In genomic region chr6:119478560-119479342, GRCm38 (mm10) we compare ENCODE assay signal across 8 mouse cellular contexts. TPM values are rescaled to one million over a fixed set of nuclear protein-coding genes. Genes with fewer than 3 reads are reported as not detected.
A peak's percentile ranks its signal among the peaks of the same experiment; 100 is the strongest.
DNase-seq lines count a peak whose midpoint lies in the region; ATAC-seq lines count a peak whose summit lies in the region.

No protein-coding gene starts in this region.

- no peaks in the 10 kb centered on the region for H3K27me3 ChIP-seq in intestine, embryonic 14.5 days (replicated peaks; ENCODE audit: control insufficient read depth, insufficient read depth, low read length)

- WGBS in intestine, embryonic 14.5 days, result 1% methylated on average over 49 of the region's 49 CpGs

- H3K9ac ChIP-seq in intestine, embryonic 14.5 days (ENCODE audit: low read length), result peak overlapping the region; percentile 95

- H3K4me1 ChIP-seq in intestine, embryonic 14.5 days (replicated peaks; ENCODE audit: control insufficient read depth, insufficient read depth, low read length), result peaks cover 30% of the 10 kb centered on the region

- H3K9me3 ChIP-seq in intestine, embryonic 14.5 days (ENCODE audit: control insufficient read depth, low read length), result no peaks in the 10 kb centered on the region

- H3K36me3 ChIP-seq in intestine, embryonic 14.5 days (ENCODE audit: control insufficient read depth, insufficient read depth, low read length), result peaks cover 5% of the 10 kb centered on the region

- peak overlapping the region; percentile 81 for H3K4me3 ChIP-seq in intestine, embryonic 14.5 days (ENCODE audit: low read depth, low read length)

- intact Hi-C loops in left cerebral cortex, postnatal 25 days (cut with DNase I), result no loop called here

- H3K27ac ChIP-seq in intestine, embryonic 14.5 days (ENCODE audit: low read depth), result peak overlapping the region; percentile 99

- ATAC-seq in intestine, embryonic 14.5 days (replicated peaks; ENCODE audit: low FRiP score, low TSS enrichment, low read depth), result peak; percentile 92

- H3K4me2 ChIP-seq in intestine, embryonic 14.5 days (ENCODE audit: low read length), result peak overlapping the region; percentile 96

- peak; percentile 81 to 83 for DNase-seq in adrenal gland, adult 18-20 months (ENCODE audit: low spot score in 2 of 2)
- peak; percentile 97 for DNase-seq in embryo, embryonic 11 days
- peak; percentile 82 for DNase-seq in gastrocnemius, postnatal 25 days
- peak; percentile 88 for DNase-seq in intestine, embryonic 14.5 days (ENCODE audit: low spot score)
- peak; percentile 88 to 91 for DNase-seq in left cerebral cortex, postnatal 25 days (ENCODE audit: low spot score in 2 of 2)
- DNase-seq in mesoderm, embryonic 11.5 days (ENCODE audit: low read depth, low spot score), result peak; percentile 91
- peak; percentile 91 for DNase-seq in right cerebral cortex, postnatal 25 days
- peak; percentile 78 to 80 for DNase-seq in urinary bladder, postnatal 36 days (ENCODE audit: low spot score in 2 of 2)

RNA-seq across cellular contexts. Expression of gene Fbxl14, which starts 0.7 kb away (rescaled TPM):
- 10 to 100 TPM; 31.7 to 34.1 TPM for total RNA-seq in adrenal gland, adult 18-20 months (2021)
- 10 to 100 TPM in 1 of 2 experiments, 1 to 10 TPM in 1; 9.1 to 10.3 TPM for total RNA-seq in gastrocnemius, postnatal 25 days (2021)
- 6.4 and 6.8 TPM in 2 replicates for polyA plus RNA-seq in intestine, embryonic 14.5 days (2014; fragmentation: Nextera tagmentation; extraction: Ambion mirVana)
- 10 to 100 TPM; 33.5 to 34.3 TPM for total RNA-seq in left cerebral cortex, postnatal 25 days (2021)

Comparison
In these comparisons a context has a peak if more than half of its experiments do, and no peak if none do; other contexts are left out.
1. Peak in every context shown above with its lines: DNase-seq, ATAC-seq, H3K4me3 ChIP-seq and H3K27ac ChIP-seq.